Mouse (Mus musculus): ENCODE measurements around the gene Nepn.

- TF ChIP-seq CTCF (IDR thresholded peaks at IDR 0.05; ENCODE audit: borderline replicate concordance, extremely low read depth, insufficient read depth, insufficient read length), result no peak
- no peak for TF ChIP-seq POLR2A (IDR thresholded peaks at IDR 0.05; ENCODE audit: borderline replicate concordance, extremely low read depth, insufficient read depth, insufficient read length, poor library complexity, severe bottlenecking)
These were observed 12.3 kb upstream of the Nepn start for GRCm38 (mm10) chr10:52376422-52376821.
